Mouse (Mus musculus) stomach, postnatal 0 days (tissue): ENCODE data around the gene Trappc3. TPM values are rescaled to one million over a fixed set of nuclear protein-coding genes. Genes with fewer than 3 reads are reported as not detected.

Experiments used
- ATAC-seq: fragments of 200-750 bp; cut with Nextera tagmentation; 2 replicates; pipeline ENCODE4 v1.8.0; 2017; ENCODE audit not compliant: low FRiP score, low TSS enrichment
- DNase-seq: peaks from one replicate; pipeline ENCODE4 v3.0.0-alpha.2; 2016; ENCODE audit warnings: low spot score
- H3K27ac ChIP-seq: fragments of 300-500 bp; sonication (generic); replicated peaks from 2 replicates; pipeline ENCODE4 v1.5.1; 2014; ENCODE audit warnings: mild to moderate bottlenecking, control low read depth
- H3K27me3 ChIP-seq: fragments of 300-500 bp; sonication (generic); 2 replicates; pipeline ENCODE4 v1.6.1; 2014; ENCODE audit warnings: low read length; ENCODE audit not compliant: control insufficient read depth, insufficient read depth
- H3K36me3 ChIP-seq: fragments of 300-500 bp; sonication (generic); 2 replicates; pipeline ENCODE4 v1.6.1; 2014; ENCODE audit warnings: low read length, mixed read lengths; ENCODE audit not compliant: control insufficient read depth, insufficient read depth
- H3K4me1 ChIP-seq: fragments of 300-500 bp; sonication (generic); replicated peaks from 2 replicates; pipeline ENCODE4 v1.6.1; 2014; ENCODE audit warnings: antibody characterized with exemption; ENCODE audit not compliant: control insufficient read depth, insufficient read depth
- H3K4me2 ChIP-seq: fragments of 300-500 bp; sonication (generic); replicated peaks from 2 replicates; pipeline ENCODE4 v1.6.1; 2014; ENCODE audit warnings: low read depth, mild to moderate bottlenecking, control low read depth, moderate library complexity
- H3K4me3 ChIP-seq: fragments of 300-500 bp; sonication (generic); 2 replicates; pipeline ENCODE4 v1.5.1; 2014; ENCODE audit warnings: low read depth, low read length, control low read depth
- H3K9ac ChIP-seq: fragments of 300-500 bp; sonication (generic); 2 replicates; pipeline ENCODE4 v1.6.1; 2014; ENCODE audit warnings: mild to moderate bottlenecking, low read length, control low read depth, mixed read lengths
- H3K9me3 ChIP-seq: fragments of 300-500 bp; sonication (generic); 2 replicates; pipeline ENCODE4 v1.6.1; 2016; ENCODE audit warnings: low read length; ENCODE audit not compliant: control insufficient read depth
- CTCF ChIP-seq: IDR thresholded peaks from 2 replicates; pipeline ENCODE4 v1.5.1; 2016; ENCODE audit warnings: antibody characterized with exemption, low read depth, mild to moderate bottlenecking, moderate library complexity
- EP300 ChIP-seq: optimal IDR thresholded peaks from 2 replicates; pipeline ENCODE3; 2016; ENCODE audit warnings: antibody characterized with exemption
- WGBS: fragments of 180-500 bp; shearing (Covaris S2); extraction: QIAGEN DNeasy Blood & Tissue Kit; methylation state at CpG from one replicate; pipeline ENCODE4 v1.1.7; 2014; 5-methylcytosine and 5-hydroxymethylcytosine counted together
- polyA plus RNA-seq: library from polyadenylated mRNA; unstranded; fragments of >200 nt; fragmentation: Nextera tagmentation; extraction: Ambion mirVana; gene quantifications from 2 replicates; pipeline ENCODE4 v1.2.1, GENCODE M21; 2015

Gene Trappc3
- polyA plus RNA-seq, 1 experiment from 2014 or later, result 80.7 TPM

DNA sequence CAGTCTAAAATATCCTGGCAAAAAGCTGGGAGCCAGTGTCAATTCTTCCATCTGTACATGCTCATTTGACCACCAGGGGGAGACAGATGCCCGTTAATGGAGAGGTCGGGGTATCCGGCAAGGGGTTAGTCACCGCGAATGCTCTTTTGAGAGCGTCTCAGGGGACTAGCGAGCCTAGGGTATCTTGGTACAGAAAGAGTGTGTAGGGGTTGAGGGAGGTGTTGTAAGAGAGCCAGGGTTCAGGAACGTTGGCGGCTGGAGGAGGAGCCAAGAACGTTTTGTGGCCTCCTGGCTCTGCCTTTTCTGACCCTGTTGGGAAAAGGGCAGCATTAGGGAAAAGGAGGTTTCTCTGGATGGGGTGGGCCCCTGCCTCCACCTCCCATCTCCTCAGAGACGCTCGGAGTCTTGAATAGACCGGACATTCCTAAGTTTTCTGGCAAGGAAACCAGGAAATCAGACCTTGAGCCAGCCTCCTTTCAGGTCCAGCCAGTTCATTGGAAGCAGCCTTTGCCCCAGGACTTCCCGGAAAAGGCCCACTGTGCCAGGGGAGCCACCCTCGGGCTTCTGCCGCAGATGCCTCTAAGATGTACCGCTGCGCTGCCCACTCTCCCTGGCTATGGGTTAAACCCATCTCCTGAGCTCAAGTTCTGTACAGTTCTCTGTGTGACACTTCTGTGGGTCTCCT lies 34.9 kb upstream of the Trappc3 start:
- peak; percentile 78 for ATAC-seq
- DNase-seq, result peak; percentile 83
- Histone ChIP-seq H3K4me3 (peak overlapping the region; percentile 40), H3K4me2 (peak overlapping the region; percentile 66), H3K27me3 (no peaks in the 10 kb centered on the region), H3K9ac (peak overlapping the region; percentile 52), H3K9me3 (no peaks in the 10 kb centered on the region), H3K27ac (peak overlapping the region; percentile 75), H3K36me3 (peaks cover 6% of the 10 kb centered on the region; the same call in 1 of the 2 replicates), H3K4me1 (no peaks in the 10 kb centered on the region; the same call in 1 of the 2 replicates)
- TF ChIP-seq CTCF (peak; percentile 98), EP300 (no peak)
- WGBS, result 5% methylated on average over 18 of the region's 18 CpGs

DNA sequence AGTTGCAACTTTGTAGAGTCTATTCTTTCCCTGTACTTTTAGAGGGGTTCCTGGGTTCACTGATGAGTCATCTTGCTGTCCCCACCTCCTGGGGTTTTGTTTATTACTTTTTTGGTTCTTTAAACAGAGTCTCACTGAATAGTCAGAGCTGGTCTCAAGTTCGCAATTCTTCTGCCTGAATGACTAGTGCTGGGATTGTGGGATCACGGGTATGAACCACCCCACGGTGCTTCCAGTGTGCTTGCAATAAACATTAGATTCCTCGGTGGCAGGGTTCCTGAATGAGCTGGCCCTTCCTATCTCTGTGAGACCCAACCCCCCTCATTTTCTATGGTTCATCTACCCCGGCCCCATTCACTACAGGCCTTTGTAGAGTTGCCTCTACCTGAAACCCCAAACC lies 34.0 kb upstream of the Trappc3 start:
- TF ChIP-seq EP300, result no peak
- no peak for TF ChIP-seq CTCF
- ATAC-seq, result no peak
- Histone ChIP-seq H3K9me3 (no peaks in the 10 kb centered on the region), H3K36me3 (peaks cover 11% of the 10 kb centered on the region), H3K4me3 (no peak overlapping the region), H3K27ac (peak overlapping the region; percentile 75; the same call in 1 of the 2 replicates), H3K4me2 (no peak overlapping the region), H3K4me1 (no peaks in the 10 kb centered on the region; the same call in 1 of the 2 replicates), H3K9ac (no peak overlapping the region; the same call in 1 of the 2 replicates), H3K27me3 (no peaks in the 10 kb centered on the region)
- no peak for DNase-seq
- WGBS, result 28% methylated on average over 5 of the region's 5 CpGs

DNA sequence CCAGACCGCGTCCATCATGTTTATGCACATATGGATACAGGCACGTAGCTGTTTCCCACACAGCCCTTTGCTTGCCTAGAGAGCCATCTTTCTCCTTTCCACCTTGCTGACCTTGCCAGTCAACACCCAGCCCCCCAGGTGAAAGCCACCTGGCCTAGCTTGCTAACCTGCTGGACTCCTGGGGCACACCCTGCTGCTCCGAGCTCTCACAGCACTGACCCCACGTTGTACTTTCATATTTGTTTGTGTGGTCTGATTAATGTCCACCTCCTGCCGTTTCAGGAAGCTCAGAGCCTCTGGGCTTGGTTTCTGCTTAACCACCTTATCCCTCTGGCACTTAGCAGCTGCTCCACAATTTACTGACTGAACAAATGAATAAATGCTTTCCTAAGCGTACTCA lies 32.2 kb upstream of the Trappc3 start:
- Histone ChIP-seq H3K9me3 (no peaks in the 10 kb centered on the region), H3K27me3 (no peaks in the 10 kb centered on the region), H3K36me3 (peaks cover 22% of the 10 kb centered on the region), H3K4me2 (no peak overlapping the region), H3K9ac (no peak overlapping the region), H3K4me1 (no peaks in the 10 kb centered on the region; the same call in 1 of the 2 replicates), H3K27ac (peak overlapping the region; percentile 53), H3K4me3 (no peak overlapping the region)
- ATAC-seq (peak; percentile 51), DNase-seq (peak; percentile 58)
- WGBS, result 52% methylated on average over 7 of the region's 7 CpGs
- no peak for TF ChIP-seq CTCF
- no peak for TF ChIP-seq EP300

DNA sequence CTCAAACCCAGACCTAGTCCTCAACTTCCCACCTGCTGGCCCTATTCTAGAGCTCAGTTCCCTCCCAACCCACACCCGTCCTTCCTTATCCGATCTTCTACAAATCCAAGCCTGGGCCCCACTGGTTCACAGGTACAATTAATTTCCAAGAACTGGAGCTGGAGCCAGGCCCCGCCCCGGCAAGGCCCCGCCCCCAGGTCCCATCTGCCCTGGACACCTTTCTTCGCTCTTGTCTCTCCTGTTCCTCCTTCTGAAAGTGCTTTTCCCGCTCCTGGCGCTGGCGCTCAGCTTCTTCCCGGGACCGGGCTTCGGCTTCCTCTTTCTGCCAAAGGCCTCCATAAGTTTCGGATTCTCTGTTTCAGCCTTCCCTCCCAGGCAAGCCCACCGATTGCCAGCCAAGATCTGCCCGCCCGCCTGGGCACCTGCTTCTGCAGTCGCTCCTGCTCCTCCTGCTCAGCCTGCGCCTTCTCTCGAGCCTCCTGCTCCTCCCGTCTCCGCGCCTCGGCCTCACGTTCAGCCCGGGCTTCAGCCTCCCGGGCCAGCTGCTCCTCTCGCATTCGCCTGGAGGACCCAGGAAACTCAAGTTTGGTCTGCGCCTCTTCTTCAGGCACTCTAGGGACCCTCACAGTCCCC lies 28.3 kb upstream of the Trappc3 start:
- H3K9ac ChIP-seq, result no peak overlapping the region
- H3K36me3 ChIP-seq, result peaks cover 34% of the 10 kb centered on the region
- 89% methylated on average over 29 of the region's 29 CpGs for WGBS
- ATAC-seq, result no peak
- no peak overlapping the region for H3K4me3 ChIP-seq
- H3K4me1 ChIP-seq, result no peaks in the 10 kb centered on the region; the same call in 1 of the 2 replicates
- TF ChIP-seq CTCF, result no peak
- no peak for TF ChIP-seq EP300
- no peaks in the 10 kb centered on the region for H3K9me3 ChIP-seq
- no peak for DNase-seq
- H3K27ac ChIP-seq, result no peak overlapping the region
- H3K27me3 ChIP-seq, result no peaks in the 10 kb centered on the region
- H3K4me2 ChIP-seq, result no peak overlapping the region

DNA sequence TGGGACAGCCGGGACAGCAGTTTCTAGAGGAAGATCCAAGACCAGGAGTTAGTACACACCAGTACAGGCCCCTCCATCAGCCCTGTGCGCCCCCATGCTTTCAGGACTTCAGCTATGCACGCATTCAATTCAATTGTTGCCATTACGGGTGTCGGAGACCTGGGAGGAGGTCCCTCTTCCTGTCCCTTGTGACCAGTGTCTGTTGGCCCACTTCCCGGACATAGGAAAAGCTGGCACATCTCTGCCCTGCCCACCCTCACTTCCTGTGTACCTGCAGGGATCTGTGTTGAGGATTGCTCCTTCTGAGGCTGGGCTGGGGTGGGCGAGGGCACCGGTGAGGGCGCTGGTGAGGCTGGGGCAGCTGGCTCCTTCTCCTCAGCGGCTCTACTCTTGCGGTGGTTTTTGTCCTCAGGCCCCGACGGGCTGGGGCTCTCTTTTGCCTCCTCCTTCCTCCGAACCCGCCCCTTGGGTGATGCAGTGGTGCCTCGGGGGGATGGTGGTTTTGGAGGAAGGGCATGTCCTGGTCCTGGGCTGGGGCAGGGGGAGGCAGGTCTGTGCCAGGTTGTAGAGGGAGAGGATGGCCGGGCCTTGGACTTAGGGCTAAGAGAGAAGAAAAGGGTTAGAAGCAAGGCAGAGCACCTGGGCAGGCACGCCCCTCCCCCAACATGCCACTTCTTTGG lies 27.5 kb upstream of the Trappc3 start:
- ATAC-seq, result no peak

More for the DNA sequence above, 27.5 kb upstream of the Trappc3 start:
- no peak overlapping the region for H3K4me2 ChIP-seq
- no peak overlapping the region for H3K27ac ChIP-seq
- H3K4me1 ChIP-seq, result no peaks in the 10 kb centered on the region; the same call in 1 of the 2 replicates
- no peak overlapping the region for H3K4me3 ChIP-seq
- no peak overlapping the region for H3K9ac ChIP-seq
- no peak for DNase-seq
- WGBS, result 85% methylated on average over 18 of the region's 18 CpGs
- H3K36me3 ChIP-seq, result peaks cover 38% of the 10 kb centered on the region
- no peaks in the 10 kb centered on the region for H3K9me3 ChIP-seq
- H3K27me3 ChIP-seq, result no peaks in the 10 kb centered on the region
- TF ChIP-seq CTCF (no peak), EP300 (no peak)
